Mouse (Mus musculus) liver (tissue): ENCODE measurements around the gene Gm26620.

Experiments
- DNase-seq: peaks from one replicate; pipeline ENCODE4 v3.0.0-alpha.2; 2020; ENCODE audit warnings: mixed read lengths

Gm26620 gene

GRCm38 (mm10) chr1:170884978-170885561 is at the start of gene Gm26620, which contains the start of gene Dusp12:
Gene Gm26620, plus strand, starts transcription at chr1:170885065.
Gene Dusp12, minus strand, starts transcription at chr1:170885540.
- peak; percentile 87 for DNase-seq

DNA sequence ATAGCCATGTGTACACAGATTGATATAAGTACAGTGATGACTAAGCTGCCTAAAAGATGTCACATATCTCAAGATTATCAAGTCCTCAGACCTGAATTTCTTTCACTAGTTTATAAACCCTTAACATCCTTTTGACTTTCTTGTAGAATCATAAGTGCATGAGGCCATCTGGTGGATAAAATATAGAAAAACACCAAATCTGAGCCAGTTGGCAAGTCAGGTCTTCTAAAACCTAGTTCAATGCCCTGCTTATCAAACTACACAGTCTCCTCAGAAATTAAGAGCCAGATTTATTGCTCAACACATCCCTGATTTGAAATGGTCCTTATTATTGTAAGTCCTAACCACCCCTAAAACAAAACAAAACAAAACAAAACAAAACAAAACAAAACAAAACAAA is 45.2 kb upstream of the Gm26620 start:
- no peak for DNase-seq

DNA sequence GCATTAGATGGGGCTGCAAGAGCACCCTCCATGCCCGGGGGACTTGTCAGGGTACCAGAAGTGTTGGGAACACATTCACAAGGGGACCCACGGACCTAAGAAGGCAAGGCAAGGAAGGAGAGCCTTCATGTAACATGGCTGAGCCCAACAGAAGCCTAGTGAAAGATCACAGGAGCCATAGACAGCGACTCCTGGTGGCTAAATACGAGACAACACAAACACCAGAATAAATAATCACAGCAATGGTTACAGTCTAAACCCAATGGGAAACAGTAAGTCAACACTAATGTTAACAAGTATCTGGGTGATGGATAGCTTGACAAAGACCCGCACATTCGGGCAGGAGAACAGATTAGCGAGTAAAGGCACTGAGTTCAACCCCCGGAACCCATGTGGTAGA is 40.5 kb upstream of the Gm26620 start:
- peak; percentile 54 for DNase-seq

- DNase-seq = peak; percentile 79
Measured at GRCm38 (mm10) chr1:170845448-170846307, 39.2 kb upstream of the Gm26620 start.

DNA sequence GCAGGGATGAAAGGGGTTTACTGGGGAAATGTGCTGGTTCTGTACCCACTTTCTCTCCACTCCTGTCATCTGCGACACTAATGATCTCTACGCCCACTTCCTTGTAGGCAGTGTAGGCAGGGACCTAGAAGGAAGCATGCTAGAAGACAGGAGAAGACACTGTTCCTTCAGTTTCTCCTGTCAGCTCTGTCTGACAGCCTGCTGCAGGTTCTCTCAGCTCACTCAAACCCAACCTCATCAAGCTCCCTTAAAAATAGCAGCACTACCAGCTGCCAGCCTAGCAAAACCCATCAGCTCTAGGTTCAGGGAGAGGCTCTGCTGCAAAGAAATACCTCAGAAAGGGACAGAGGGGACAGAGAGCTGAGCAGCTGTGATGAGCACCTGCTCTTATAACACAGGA is 34.9 kb upstream of the Gm26620 start:
- no peak for DNase-seq

GRCm38 (mm10) chr1:170850637-170851624 is 33.9 kb upstream of the Gm26620 start:
- peak; percentile 43 for DNase-seq

GRCm38 (mm10) chr1:170853604-170854003 is 31.3 kb upstream of the Gm26620 start:
- DNase-seq = no peak

GRCm38 (mm10) chr1:170855056-170855760 is 29.7 kb upstream of the Gm26620 start:
- peak; percentile 70 for DNase-seq

- DNase-seq = no peak
Measured at GRCm38 (mm10) chr1:170857369-170857768, 27.5 kb upstream of the Gm26620 start.

GRCm38 (mm10) chr1:170858872-170859271 is 26.0 kb upstream of the Gm26620 start:
- no peak for DNase-seq

DNA sequence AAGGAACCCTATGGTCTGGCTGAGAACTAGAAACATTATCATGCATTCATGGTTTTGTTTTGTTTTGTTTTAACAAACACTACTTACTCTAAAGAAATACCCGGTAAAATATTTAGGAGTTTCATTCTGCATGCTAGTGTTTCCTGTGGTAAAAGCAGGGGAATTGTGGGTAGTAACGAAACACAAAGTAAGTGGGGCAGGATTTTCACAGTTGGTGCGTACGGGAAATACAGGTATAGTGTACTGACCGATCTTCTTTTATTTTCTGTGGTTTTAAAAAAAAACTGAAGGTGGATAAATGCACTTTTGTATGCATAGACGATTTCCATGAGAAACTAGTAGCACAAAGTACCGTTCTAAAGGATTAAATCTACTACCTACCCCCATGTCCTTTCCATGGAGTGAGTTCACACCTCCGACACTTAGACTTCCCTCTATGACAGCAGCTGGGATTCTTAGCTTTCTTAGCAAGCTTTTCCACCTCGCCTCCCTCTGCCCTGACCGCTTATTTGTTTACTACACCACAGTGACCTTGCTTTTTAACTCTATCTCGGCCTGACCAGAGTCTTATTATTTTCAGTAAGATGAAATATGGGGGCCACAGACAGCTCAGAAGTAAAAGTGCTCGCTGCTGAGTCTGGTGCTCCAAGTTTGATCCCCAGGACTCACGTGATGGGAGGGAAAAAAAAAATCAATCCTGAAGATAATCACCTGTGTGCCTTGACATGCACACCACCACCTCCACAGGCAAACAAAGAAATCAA is 23.0 kb upstream of the Gm26620 start:
- DNase-seq = no peak

- no peak for DNase-seq
Measured at GRCm38 (mm10) chr1:170862435-170862717, 22.5 kb upstream of the Gm26620 start.

GRCm38 (mm10) chr1:170863033-170863432 is 21.8 kb upstream of the Gm26620 start:
- DNase-seq = peak; percentile 16

DNA sequence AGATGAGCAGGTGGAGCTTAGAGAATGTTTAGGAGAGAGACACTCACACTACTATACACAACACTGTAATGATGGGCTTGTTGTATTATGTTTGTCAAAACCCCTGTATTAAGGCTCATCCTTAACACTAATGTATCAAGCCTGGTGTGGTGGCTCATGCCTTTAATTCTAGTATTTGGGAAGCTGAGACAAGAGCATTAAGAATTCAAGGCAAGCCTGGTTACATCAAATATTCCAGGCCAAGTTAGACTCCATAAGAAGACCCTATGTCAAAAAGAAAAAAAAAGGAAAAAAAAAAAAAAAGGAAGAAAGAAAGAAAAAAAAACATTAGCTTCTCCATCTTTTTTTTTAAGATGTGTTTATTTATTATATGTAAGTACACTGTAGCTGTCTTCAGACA is 20.6 kb upstream of the Gm26620 start:
- DNase-seq = no peak

DNA sequence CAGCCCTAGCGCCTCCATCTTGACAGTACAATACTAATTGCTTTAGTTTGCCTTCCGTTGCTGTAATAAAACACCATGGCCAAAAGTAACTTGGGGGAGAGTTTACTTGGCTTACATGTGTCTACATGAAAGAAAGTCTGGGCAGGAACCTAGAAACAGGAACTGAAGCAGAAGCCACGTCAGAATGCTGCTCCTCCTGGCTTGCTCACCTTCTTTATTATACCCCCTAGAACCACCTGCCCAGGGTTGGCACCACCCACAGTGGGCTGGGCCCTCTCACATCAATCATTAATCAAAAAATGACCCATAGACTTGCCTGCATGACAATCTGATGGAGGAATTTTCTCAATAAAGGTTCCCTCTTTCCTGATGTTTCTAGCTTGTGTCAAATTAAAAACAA is 20.1 kb upstream of the Gm26620 start:
- DNase-seq = no peak

GRCm38 (mm10) chr1:170865406-170865805 is 19.5 kb upstream of the Gm26620 start:
- no peak for DNase-seq

GRCm38 (mm10) chr1:170866992-170867690 is 17.7 kb upstream of the Gm26620 start:
- DNase-seq = peak; percentile 51

- DNase-seq = peak; percentile 95
Measured at GRCm38 (mm10) chr1:170867691-170868105, 17.2 kb upstream of the Gm26620 start, which contains the start of gene Atf6. Gene Atf6, minus strand, starts transcription at chr1:170867771.

GRCm38 (mm10) chr1:170868107-170868904 is 16.6 kb upstream of the Gm26620 start:
- peak; percentile 74 for DNase-seq

- no peak for DNase-seq
Measured at GRCm38 (mm10) chr1:170868905-170869283, 16.0 kb upstream of the Gm26620 start.
